Mouse (Mus musculus) forebrain, embryonic 12.5 days (tissue): ENCODE measurements around the gene Zfp719. TPM values are rescaled to one million over a fixed set of nuclear protein-coding genes. Genes with fewer than 3 reads are reported as not detected.

Source experiments
- ATAC-seq: fragments of 200-750 bp; cut with Nextera tagmentation; 2 replicates; pipeline ENCODE4 v1.8.0; 2017; ENCODE audit warnings: moderate TSS enrichment; ENCODE audit not compliant: low FRiP score
- H3K27ac ChIP-seq: fragments of 300-500 bp; sonication (generic); 2 replicates; pipeline ENCODE4 v1.5.1; 2016; ENCODE audit warnings: mild to moderate bottlenecking
- H3K27me3 ChIP-seq: fragments of 300-500 bp; sonication (generic); 2 replicates; pipeline ENCODE4 v1.6.1; 2016; ENCODE audit warnings: mild to moderate bottlenecking
- H3K36me3 ChIP-seq: fragments of 300-500 bp; sonication (generic); replicated peaks from 2 replicates; pipeline ENCODE4 v1.6.1; 2016; ENCODE audit warnings: mild to moderate bottlenecking
- H3K4me1 ChIP-seq: fragments of 300-500 bp; sonication (generic); 2 replicates; pipeline ENCODE4 v1.6.1; 2016
- H3K4me2 ChIP-seq: fragments of 300-500 bp; sonication (generic); 2 replicates; pipeline ENCODE4 v1.6.1; 2016; ENCODE audit warnings: mild to moderate bottlenecking, moderate library complexity
- H3K4me3 ChIP-seq: fragments of 300-500 bp; sonication (generic); replicated peaks from 2 replicates; pipeline ENCODE4 v1.5.1; 2016; ENCODE audit warnings: mild to moderate bottlenecking
- H3K9ac ChIP-seq: fragments of 300-500 bp; sonication (generic); 2 replicates; pipeline ENCODE4 v1.6.1; 2016; ENCODE audit warnings: mild to moderate bottlenecking
- H3K9me3 ChIP-seq: fragments of 300-500 bp; sonication (generic); 2 replicates; pipeline ENCODE4 v1.6.1; 2016
- WGBS: fragments of 180-500 bp; shearing (Covaris S2); methylation state at CpG from one replicate; pipeline ENCODE4 v1.1.7; 2016; 5-methylcytosine and 5-hydroxymethylcytosine counted together
- polyA plus RNA-seq: library from polyadenylated mRNA; unstranded; fragments of >200 nt; fragmentation: Nextera tagmentation; extraction: Ambion mirVana; gene quantifications from 2 replicates; pipeline ENCODE4 v1.2.1, GENCODE M21; 2016

Gene Zfp719
- polyA plus RNA-seq, 1 experiment from 2014 or later, result 14.6 TPM

GRCm38 (mm10) chr7:43613816-43614551, 34.6 kb downstream of the Zfp719 start:
- 91% methylated on average over 14 of the region's 14 CpGs for WGBS
- Histone ChIP-seq H3K27me3 (no peaks in the 10 kb centered on the region), H3K4me3 (no peak overlapping the region), H3K27ac (no peak overlapping the region), H3K36me3 (no peaks in the 10 kb centered on the region), H3K9ac (no peak overlapping the region), H3K4me1 (no peaks in the 10 kb centered on the region), H3K9me3 (no peaks in the 10 kb centered on the region), H3K4me2 (no peak overlapping the region)
- no peak for ATAC-seq

- 86% methylated on average over 7 of the region's 7 CpGs for WGBS
- H3K9me3 ChIP-seq, result no peaks in the 10 kb centered on the region
- ATAC-seq, result no peak
- no peak overlapping the region for H3K9ac ChIP-seq
- no peak overlapping the region for H3K4me3 ChIP-seq
- H3K4me2 ChIP-seq, result no peak overlapping the region
- H3K27me3 ChIP-seq, result no peaks in the 10 kb centered on the region
- no peaks in the 10 kb centered on the region for H3K36me3 ChIP-seq
- H3K4me1 ChIP-seq, result no peaks in the 10 kb centered on the region
- H3K27ac ChIP-seq, result no peak overlapping the region
These were observed 43.5 kb downstream of the Zfp719 start for GRCm38 (mm10) chr7:43622927-43623326.

GRCm38 (mm10) chr7:43623819-43624218, 44.4 kb downstream of the Zfp719 start:
- WGBS, result 17% methylated on average over 10 of the region's 10 CpGs
- Histone ChIP-seq H3K27me3 (no peaks in the 10 kb centered on the region), H3K4me3 (no peak overlapping the region), H3K9me3 (no peaks in the 10 kb centered on the region), H3K4me1 (no peaks in the 10 kb centered on the region), H3K4me2 (no peak overlapping the region), H3K36me3 (no peaks in the 10 kb centered on the region), H3K9ac (no peak overlapping the region), H3K27ac (no peak overlapping the region)
- no peak for ATAC-seq

DNA sequence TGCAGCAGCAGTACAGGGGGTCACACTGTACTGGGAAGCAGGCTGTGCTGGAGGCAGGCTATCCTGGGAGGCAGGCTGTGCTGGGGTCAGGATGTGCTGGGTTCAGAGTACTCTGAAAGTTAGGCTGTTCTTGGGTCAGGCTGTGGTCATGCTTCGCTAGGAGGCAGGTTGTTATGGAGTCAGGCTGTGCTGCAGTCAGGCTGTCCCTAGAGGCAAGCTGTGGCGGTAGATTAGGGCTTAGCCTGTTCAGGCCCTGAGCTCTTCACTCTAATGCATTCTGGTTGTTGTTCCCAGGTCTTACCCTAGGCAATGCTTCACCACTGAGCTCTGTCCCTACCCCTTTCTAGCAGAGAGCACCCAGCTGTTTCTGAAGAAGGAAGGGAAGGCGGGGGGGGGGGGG, 45.7 kb downstream of the Zfp719 start:
- Histone ChIP-seq H3K27ac (no peak overlapping the region), H3K4me1 (no peaks in the 10 kb centered on the region), H3K9me3 (no peaks in the 10 kb centered on the region), H3K27me3 (no peaks in the 10 kb centered on the region), H3K4me3 (no peak overlapping the region), H3K36me3 (no peaks in the 10 kb centered on the region), H3K9ac (no peak overlapping the region), H3K4me2 (no peak overlapping the region)
- no peak for ATAC-seq
- WGBS, result 63% methylated on average over 3 of the region's 3 CpGs

GRCm38 (mm10) chr7:43625794-43626422, 46.5 kb downstream of the Zfp719 start:
- ATAC-seq, result no peak
- 85% methylated on average over 8 of the region's 8 CpGs for WGBS
- H3K9me3 ChIP-seq, result no peaks in the 10 kb centered on the region
- H3K27ac ChIP-seq, result no peak overlapping the region
- no peaks in the 10 kb centered on the region for H3K36me3 ChIP-seq
- H3K9ac ChIP-seq, result no peak overlapping the region
- H3K4me1 ChIP-seq, result no peaks in the 10 kb centered on the region
- no peak overlapping the region for H3K4me3 ChIP-seq
- no peaks in the 10 kb centered on the region for H3K27me3 ChIP-seq
- no peak overlapping the region for H3K4me2 ChIP-seq

GRCm38 (mm10) chr7:43633940-43634339, 54.5 kb downstream of the Zfp719 start:
- no peaks in the 10 kb centered on the region for H3K9me3 ChIP-seq
- no peaks in the 10 kb centered on the region for H3K36me3 ChIP-seq
- no peaks in the 10 kb centered on the region for H3K27me3 ChIP-seq
- no peak overlapping the region for H3K27ac ChIP-seq
- no peaks in the 10 kb centered on the region; the same call in 1 of the 2 replicates for H3K4me1 ChIP-seq
- H3K9ac ChIP-seq, result no peak overlapping the region
- ATAC-seq, result no peak
- 82% methylated on average over 4 of the region's 4 CpGs for WGBS
- no peak overlapping the region for H3K4me2 ChIP-seq
- no peak overlapping the region for H3K4me3 ChIP-seq

DNA sequence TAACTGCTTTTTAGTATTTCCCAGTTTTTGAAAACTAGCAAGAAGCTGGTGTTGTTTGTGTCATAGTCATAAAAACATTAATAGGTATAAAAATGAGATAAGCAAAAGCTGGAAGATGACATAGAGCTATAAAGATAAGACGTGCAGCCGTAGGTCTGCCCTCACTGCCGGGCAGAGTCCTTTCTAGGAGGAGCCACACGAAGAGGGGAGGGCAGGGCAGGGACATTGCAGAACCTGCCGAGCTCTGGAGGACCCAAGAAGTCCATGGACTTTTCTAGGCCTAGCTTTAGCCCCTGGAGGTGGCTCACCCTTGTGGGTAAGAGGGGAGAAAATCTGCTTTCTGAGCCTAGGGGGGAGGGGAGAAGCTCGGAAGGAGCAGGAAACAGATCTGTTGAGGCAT, 55.1 kb downstream of the Zfp719 start, which contains the start of gene Ceacam18:
Ceacam18 (plus strand) TSS at position 208 of the 400 bp plus-strand sequence.
- H3K9ac ChIP-seq, result no peak within 1 kb of the TSS
- no peak within 1 kb of the TSS for H3K4me3 ChIP-seq
- no peaks in the 10 kb centered on the region; the same call in 1 of the 2 replicates for H3K4me1 ChIP-seq
- no peak within 1 kb of the TSS for H3K27ac ChIP-seq
- ATAC-seq, result no peak
- no peaks in the 10 kb centered on the region for H3K36me3 ChIP-seq
- H3K27me3 ChIP-seq, result no peaks in the 10 kb centered on the region
- 76% methylated on average over 6 of the region's 6 CpGs for WGBS
- no peak within 1 kb of the TSS for H3K4me2 ChIP-seq
- no peaks in the 10 kb centered on the region for H3K9me3 ChIP-seq

DNA sequence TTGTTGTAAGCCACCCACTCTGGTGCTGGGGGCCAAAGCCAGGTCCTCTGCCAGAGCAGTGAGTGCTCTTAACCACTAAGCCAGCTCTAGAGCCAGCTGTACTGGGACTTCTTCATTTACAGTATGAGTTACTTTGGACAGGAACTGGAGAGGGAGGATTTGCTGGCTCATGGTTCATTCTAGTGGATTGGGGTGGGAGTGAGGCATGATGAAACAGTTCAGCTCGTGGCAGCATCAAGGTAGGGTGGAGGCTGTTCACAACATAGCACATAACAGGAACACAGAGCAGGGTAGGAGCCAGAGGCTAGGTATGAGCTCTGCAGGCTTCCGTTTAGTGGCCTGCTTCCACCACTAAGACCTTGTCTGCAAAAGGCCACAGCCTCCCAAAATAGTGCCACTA, 56.8 kb downstream of the Zfp719 start:
- no peak for ATAC-seq

GRCm38 (mm10) chr7:43637118-43637517, 57.7 kb downstream of the Zfp719 start:
- H3K9ac ChIP-seq, result no peak overlapping the region
- no peaks in the 10 kb centered on the region for H3K9me3 ChIP-seq
- no peak overlapping the region for H3K27ac ChIP-seq
- no peaks in the 10 kb centered on the region for H3K27me3 ChIP-seq
- ATAC-seq, result no peak
- H3K4me2 ChIP-seq, result no peak overlapping the region
- H3K4me3 ChIP-seq, result no peak overlapping the region
- H3K4me1 ChIP-seq, result no peaks in the 10 kb centered on the region; the same call in 1 of the 2 replicates
- no peaks in the 10 kb centered on the region for H3K36me3 ChIP-seq
- 52% methylated on average over 1 of the region's 1 CpGs for WGBS

More for the DNA sequence above, 56.8 kb downstream of the Zfp719 start:
- Histone ChIP-seq H3K4me3 (no peak overlapping the region), H3K27me3 (no peaks in the 10 kb centered on the region), H3K4me2 (no peak overlapping the region), H3K4me1 (no peaks in the 10 kb centered on the region; the same call in 1 of the 2 replicates), H3K9me3 (no peaks in the 10 kb centered on the region), H3K27ac (no peak overlapping the region), H3K36me3 (no peaks in the 10 kb centered on the region), H3K9ac (no peak overlapping the region)
- 70% methylated on average over 2 of the region's 2 CpGs for WGBS

DNA sequence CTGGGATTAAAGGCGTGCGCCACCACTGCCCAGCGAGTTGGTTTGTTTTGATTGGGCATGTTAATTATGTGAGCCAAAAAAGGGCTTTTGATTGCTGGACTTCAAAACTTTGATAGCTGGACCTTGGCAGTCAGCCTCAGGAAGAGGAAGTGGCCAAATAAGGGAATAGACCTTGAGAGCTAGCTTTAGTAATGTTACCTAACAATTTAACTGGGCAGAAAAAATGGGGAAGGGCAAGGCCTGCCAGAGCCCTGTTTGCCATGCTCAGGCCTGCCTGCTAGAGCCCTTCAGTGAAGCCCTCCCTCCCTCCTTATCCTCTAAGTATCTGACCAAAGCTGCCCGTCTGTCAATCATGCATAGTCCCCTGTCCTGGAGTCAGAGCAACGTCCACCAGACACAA, 63.2 kb downstream of the Zfp719 start:
- no peaks in the 10 kb centered on the region for H3K9me3 ChIP-seq
- WGBS, result 84% methylated on average over 5 of the region's 5 CpGs
- no peak overlapping the region for H3K4me3 ChIP-seq
- ATAC-seq, result no peak
- no peaks in the 10 kb centered on the region for H3K27me3 ChIP-seq
- H3K4me2 ChIP-seq, result no peak overlapping the region
- H3K27ac ChIP-seq, result no peak overlapping the region
- H3K36me3 ChIP-seq, result no peaks in the 10 kb centered on the region
- H3K4me1 ChIP-seq, result no peaks in the 10 kb centered on the region
- no peak overlapping the region for H3K9ac ChIP-seq
